Mouse (Mus musculus) left cerebral cortex, adult 2 months (tissue): ENCODE results near the gene Higd2a. TPM values are rescaled to one million over a fixed set of nuclear protein-coding genes. Genes with fewer than 3 reads are reported as not detected.

Experiments used
- DNase-seq, 2 experiments: peaks; one replicate each; pipeline ENCODE4 v3.0.0; 2021 to 2022; ENCODE audit warnings: low spot score in 2 of 2, mixed read lengths in 1 of 2; ENCODE audit errors: extremely low spot score in 1 of 2
- H3K27ac ChIP-seq: fragments of 200-600 bp; 2 replicates; pipeline ENCODE4 v1.8.1; 2022
- H3K4me3 ChIP-seq: fragments of 200-600 bp; 2 replicates; pipeline ENCODE4 v1.8.1; 2022
- CTCF ChIP-seq: fragments of 200-600 bp; IDR thresholded peaks from 2 replicates; pipeline ENCODE4 v1.8.1; 2022; ENCODE audit warnings: antibody characterized with exemption, mild to moderate bottlenecking, moderate library complexity
- intact Hi-C: fragments of 180-260 bp; cut with DNase I; formaldehyde crosslinking; loops from one replicate; pipeline ENCODE4 v1.15.1; 2025
- microRNA-seq, 2 experiments: library from miRNA; unstranded; fragments of <30 nt; microRNA quantifications; one replicate each; pipeline ENCODE4 v1.2.0; 2021
- total RNA-seq, 2 experiments: library from RNA; stranded (reverse); gene quantifications; 2 replicates each; pipeline ENCODE4 v1.2.3; 2021

Gene Higd2a
- total RNA-seq, 2 experiments from 2014 or later = 134 to 144 TPM

DNA sequence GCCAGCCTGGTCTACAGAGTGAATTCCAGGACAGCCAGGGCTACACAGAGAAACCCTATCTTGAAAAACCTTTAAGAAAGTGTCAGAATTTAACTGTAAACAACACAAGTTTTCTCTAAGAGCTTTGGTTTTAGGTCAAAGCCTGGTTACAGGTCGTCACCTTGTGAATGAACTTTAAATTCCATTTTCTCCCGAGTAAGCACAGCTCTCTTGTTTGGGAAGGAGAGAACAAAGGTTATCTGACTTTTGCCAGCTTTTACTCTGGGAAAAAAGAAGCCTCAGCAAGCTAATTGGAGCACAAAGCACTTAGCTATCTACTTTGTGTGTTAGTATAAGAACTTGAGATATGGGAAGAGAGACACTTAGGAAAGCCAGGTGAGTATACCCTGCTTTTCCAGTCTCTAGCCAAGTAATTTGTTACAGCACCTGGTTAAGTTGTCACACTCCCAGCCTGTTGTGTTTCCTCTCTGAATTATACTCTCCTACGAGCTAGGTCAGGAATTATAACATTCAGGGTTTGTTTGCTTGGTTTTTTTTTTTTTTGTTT is 42.8 kb downstream of the Higd2a start:
- Histone ChIP-seq H3K4me3 (no peak overlapping the region), H3K27ac (no peak overlapping the region)
- TF ChIP-seq CTCF = no peak
- DNase-seq = no peak
- intact Hi-C loops = no loop called here

DNA sequence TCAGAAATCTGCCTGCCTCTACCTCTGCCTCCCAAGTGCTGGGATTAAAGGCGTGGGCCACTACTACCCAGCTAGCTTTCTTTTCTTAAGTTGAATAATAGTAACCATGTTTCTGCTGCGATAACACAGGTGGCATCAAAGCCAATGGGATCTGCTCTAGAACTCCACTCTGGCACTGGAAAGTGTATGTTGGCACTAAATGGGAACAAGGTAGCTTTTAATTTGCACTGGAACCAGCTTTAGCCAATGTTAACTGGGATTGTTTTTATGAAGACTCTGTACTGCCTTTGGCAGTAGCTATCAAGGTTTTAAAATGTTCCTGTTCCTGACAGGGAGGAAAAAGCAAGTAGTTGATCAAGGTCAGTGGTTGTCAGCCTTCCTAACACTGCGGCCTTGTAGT is 45.0 kb downstream of the Higd2a start:
- intact Hi-C loops = no loop called here
- Histone ChIP-seq H3K4me3 (no peak overlapping the region), H3K27ac (no peak overlapping the region)
- TF ChIP-seq CTCF = no peak
- DNase-seq = no peak

Small RNA genes lying within 50 kb of the gene (microRNA-seq; reads per million reads assigned to microRNA genes)
- 0 reads per million in 2 experiments for gene Gm24195

Other genes with a start within 250 kb of the Higd2a start
- 100 to 1,000 TPM; 798 to 848 TPM for gene Cplx2, start 218.9 kb upstream of the Higd2a start, total RNA-seq
- 10 to 100 TPM; 35.6 to 36.0 TPM for gene Thoc3, start 121.4 kb upstream of the Higd2a start, total RNA-seq
- gene Simc1, start 86.4 kb upstream of the Higd2a start, total RNA-seq = 10 to 100 TPM; 16.0 TPM
- 100 to 1,000 TPM; 134 to 143 TPM for gene 4833439L19Rik, start 24.8 kb upstream of the Higd2a start, total RNA-seq
- gene Arl10, start 15.2 kb upstream of the Higd2a start, total RNA-seq = 10 to 100 TPM; 24.1 to 25.6 TPM
- 10 to 100 TPM; 24.1 to 26.8 TPM for gene Nop16, start 117 bp upstream of the Higd2a start, total RNA-seq
- gene Cltb, start 21.1 kb downstream of the Higd2a start, total RNA-seq = 100 to 1,000 TPM; 304 to 316 TPM
- 10 to 100 TPM; 48.4 to 53.1 TPM for gene Faf2, start 31.6 kb downstream of the Higd2a start, total RNA-seq
- gene Rnf44, start 103.7 kb downstream of the Higd2a start, total RNA-seq = 100 to 1,000 TPM; 156 to 185 TPM
- gene Cdhr2, start 111.3 kb downstream of the Higd2a start, total RNA-seq = under 1 TPM; 0.16 to 0.45 TPM
- 100 to 1,000 TPM; 128 to 130 TPM for gene Gprin1, start 159.7 kb downstream of the Higd2a start, total RNA-seq
- 100 to 1,000 TPM; 869 to 881 TPM for gene Sncb, start 176.4 kb downstream of the Higd2a start, total RNA-seq
- not detected for gene Eif4e1b, start 193.8 kb downstream of the Higd2a start, total RNA-seq
- gene Tspan17, start 199.2 kb downstream of the Higd2a start, total RNA-seq = 10 to 100 TPM; 91.7 to 95.3 TPM